Mouse (Mus musculus): ENCODE data around the gene Hist2h2ac. TPM values are rescaled to one million over a fixed set of nuclear protein-coding genes. Genes with fewer than 3 reads are reported as not detected.
"Not testable (repeated sequence)": the region's sequence is repeated elsewhere in the genome, so short reads cannot be mapped to it uniquely, and the experiment has no call there.

Gene Hist2h2ac
- polyA plus RNA-seq, 1 experiment from 2014 or later, result 0.99 TPM

- WGBS, result 86% methylated on average over 7 of the region's 7 CpGs
- Histone ChIP-seq H3K9me3 (replicated peaks; ENCODE audit: control insufficient read depth, low read length, poor library complexity, severe bottlenecking) (no peaks in the 10 kb centered on the region), H3K9ac (ENCODE audit: low read depth, low read length) (no peak overlapping the region), H3K4me2 (ENCODE audit: low read length) (peak overlapping the region; percentile 68; the same call in 1 of the 2 replicates), H3K36me3 (ENCODE audit: control insufficient read depth, insufficient read depth, low read length) (no peaks in the 10 kb centered on the region), H3K27me3 (ENCODE audit: control insufficient read depth, insufficient read depth, low read depth, low read length) (no peaks in the 10 kb centered on the region), H3K4me3 (ENCODE audit: low read depth, low read length) (no peak overlapping the region), H3K4me1 (ENCODE audit: control insufficient read depth, insufficient read depth, low read length) (peaks cover 18% of the 10 kb centered on the region), H3K27ac (ENCODE audit: low read length) (peak overlapping the region; percentile 93)
- ATAC-seq, result no peak
Measured at GRCm38 (mm10) chr3:96243921-96244572, 23.4 kb upstream of the Hist2h2ac start.

DNA sequence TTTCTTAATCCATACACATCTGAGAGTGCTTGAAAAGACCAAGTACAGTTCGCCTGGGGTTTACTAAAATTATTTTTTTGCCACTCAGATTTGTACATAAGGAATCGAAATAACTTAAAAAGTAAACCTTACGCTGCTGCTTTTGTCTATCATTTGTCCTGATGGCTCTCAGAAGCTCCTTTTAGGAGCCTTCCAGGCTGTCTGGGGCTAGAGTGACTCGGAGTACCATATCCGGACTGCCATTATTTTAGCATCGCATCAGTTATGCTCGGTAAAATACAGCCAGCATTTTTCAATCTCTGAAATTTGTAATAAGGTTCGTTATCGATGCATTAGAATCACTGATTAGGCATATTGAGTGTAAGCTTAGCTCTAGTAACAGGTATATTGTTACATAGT, 20.1 kb upstream of the Hist2h2ac start:
- Histone ChIP-seq H3K9ac (ENCODE audit: low read depth, low read length) (peak overlapping the region; percentile 58), H3K27me3 (ENCODE audit: control insufficient read depth, insufficient read depth, low read depth, low read length) (no peaks in the 10 kb centered on the region), H3K4me2 (ENCODE audit: low read length) (peak overlapping the region; percentile 56), H3K36me3 (ENCODE audit: control insufficient read depth, insufficient read depth, low read length) (no peaks in the 10 kb centered on the region), H3K4me3 (ENCODE audit: low read depth, low read length) (peak overlapping the region; percentile 34; the same call in 1 of the 2 replicates), H3K27ac (ENCODE audit: low read length) (peak overlapping the region; percentile 82), H3K9me3 (replicated peaks; ENCODE audit: control insufficient read depth, low read length, poor library complexity, severe bottlenecking) (no peaks in the 10 kb centered on the region), H3K4me1 (ENCODE audit: control insufficient read depth, insufficient read depth, low read length) (peaks cover 21% of the 10 kb centered on the region)
- ATAC-seq, result no peak
- WGBS, result 72% methylated on average over 9 of the region's 9 CpGs

GRCm38 (mm10) chr3:96239949-96240798, 19.5 kb upstream of the Hist2h2ac start, which contains the start of gene Hist2h2aa2:
TSS of gene Hist2h2aa2 (minus strand) at chr3:96240276.
- H3K4me2 ChIP-seq (ENCODE audit: low read length), result peak within 1 kb of the TSS; percentile 56
- 7% methylated on average over 16 of the region's 85 CpGs for WGBS
- H3K4me3 ChIP-seq (ENCODE audit: low read depth, low read length), result peak within 1 kb of the TSS; percentile 34
- H3K36me3 ChIP-seq (ENCODE audit: control insufficient read depth, insufficient read depth, low read length); H3K27me3 ChIP-seq (ENCODE audit: control insufficient read depth, insufficient read depth, low read depth, low read length); H3K9me3 ChIP-seq (replicated peaks; ENCODE audit: control insufficient read depth, low read length, poor library complexity, severe bottlenecking): not testable (repeated sequence)
- peak within 1 kb of the TSS; percentile 82 for H3K27ac ChIP-seq (ENCODE audit: low read length)
- ATAC-seq, result peak; percentile 90
- H3K4me1 ChIP-seq (ENCODE audit: control insufficient read depth, insufficient read depth, low read length), result peaks cover 21% of the 10 kb centered on the region
- H3K9ac ChIP-seq (ENCODE audit: low read depth, low read length), result peak within 1 kb of the TSS; percentile 58

- Histone ChIP-seq H3K9ac (ENCODE audit: low read depth, low read length) (0 out of 2 replicates have a peak within 1 kb of the TSS, but pooled peaks have one; percentile 41), H3K4me1 (ENCODE audit: control insufficient read depth, insufficient read depth, low read length) (peaks cover 15% of the 10 kb centered on the region), H3K4me2 (ENCODE audit: low read length) (peak within 1 kb of the TSS; percentile 45), H3K4me3 (ENCODE audit: low read depth, low read length) (peak within 1 kb of the TSS; percentile 33)
- not testable (repeated sequence) for H3K36me3 ChIP-seq (ENCODE audit: control insufficient read depth, insufficient read depth, low read length); H3K9me3 ChIP-seq (replicated peaks; ENCODE audit: control insufficient read depth, low read length, poor library complexity, severe bottlenecking); H3K27ac ChIP-seq (ENCODE audit: low read length); H3K27me3 ChIP-seq (ENCODE audit: control insufficient read depth, insufficient read depth, low read depth, low read length)
- peak; percentile 89 for ATAC-seq
- 0% methylated on average over 9 of the region's 68 CpGs for whole genome bisulfite sequencing
Measured at GRCm38 (mm10) chr3:96238954-96239793, 18.5 kb upstream of the Hist2h2ac start, which contains the start of gene Hist2h3c2. TSS of gene Hist2h3c2 (minus strand) at chr3:96239127.

DNA sequence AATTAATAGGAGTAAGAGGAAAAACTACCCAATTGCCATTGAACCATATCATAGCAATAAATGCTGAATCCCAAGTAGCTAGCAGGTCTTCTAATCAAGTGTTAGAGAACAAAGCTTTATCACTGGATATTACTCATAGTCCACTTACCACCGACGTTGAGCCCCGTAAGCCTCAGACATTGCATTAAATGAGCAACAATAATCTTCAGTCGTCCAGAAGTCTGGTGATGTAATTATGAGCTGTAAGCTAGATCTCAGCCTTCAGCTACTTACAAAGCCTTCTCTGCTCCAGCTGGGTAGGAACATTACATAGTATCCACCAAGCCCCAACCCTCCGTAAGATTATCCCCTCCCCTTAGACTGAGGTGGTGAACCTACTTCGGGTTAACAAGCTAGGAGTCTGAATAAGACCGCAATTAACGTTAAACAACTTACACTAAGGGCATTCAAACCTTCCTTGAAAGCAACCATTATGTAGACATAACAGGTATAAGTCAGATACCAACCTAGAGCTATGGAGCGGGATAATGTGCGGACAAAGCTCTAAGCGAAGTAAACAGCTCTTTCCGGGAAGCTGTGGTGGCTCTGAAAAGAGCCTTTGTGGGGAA, 17.3 kb upstream of the Hist2h2ac start:
- Histone ChIP-seq H3K27me3 (ENCODE audit: control insufficient read depth, insufficient read depth, low read depth, low read length) (no peaks in the 10 kb centered on the region), H3K4me3 (ENCODE audit: low read depth, low read length) (peak overlapping the region; percentile 24), H3K4me1 (ENCODE audit: control insufficient read depth, insufficient read depth, low read length) (peaks cover 13% of the 10 kb centered on the region), H3K9me3 (replicated peaks; ENCODE audit: control insufficient read depth, low read length, poor library complexity, severe bottlenecking) (no peaks in the 10 kb centered on the region), H3K27ac (ENCODE audit: low read length) (no peak overlapping the region), H3K36me3 (ENCODE audit: control insufficient read depth, insufficient read depth, low read length) (no peaks in the 10 kb centered on the region), H3K9ac (ENCODE audit: low read depth, low read length) (0 out of 2 replicates have a peak overlapping the region, but pooled peaks have one; percentile 21), H3K4me2 (ENCODE audit: low read length) (peak overlapping the region; percentile 45)
- ATAC-seq, result no peak
- 1% methylated on average over 12 of the region's 12 CpGs for WGBS

- Histone ChIP-seq H3K9ac (ENCODE audit: low read depth, low read length) (no peak overlapping the region), H3K27ac (ENCODE audit: low read length) (no peak overlapping the region), H3K36me3 (ENCODE audit: control insufficient read depth, insufficient read depth, low read length) (no peaks in the 10 kb centered on the region), H3K9me3 (replicated peaks; ENCODE audit: control insufficient read depth, low read length, poor library complexity, severe bottlenecking) (no peaks in the 10 kb centered on the region), H3K4me2 (ENCODE audit: low read length) (peak overlapping the region; percentile 45), H3K4me1 (ENCODE audit: control insufficient read depth, insufficient read depth, low read length) (peaks cover 13% of the 10 kb centered on the region), H3K4me3 (ENCODE audit: low read depth, low read length) (no peak overlapping the region), H3K27me3 (ENCODE audit: control insufficient read depth, insufficient read depth, low read depth, low read length) (no peaks in the 10 kb centered on the region)
- ATAC-seq, result no peak
- WGBS, result 26% methylated on average over 7 of the region's 7 CpGs
Measured at GRCm38 (mm10) chr3:96237335-96237903, 16.7 kb upstream of the Hist2h2ac start.

GRCm38 (mm10) chr3:96236834-96237334, 16.2 kb upstream of the Hist2h2ac start:
- Histone ChIP-seq H3K27ac (ENCODE audit: low read length) (no peak overlapping the region), H3K9me3 (replicated peaks; ENCODE audit: control insufficient read depth, low read length, poor library complexity, severe bottlenecking) (no peaks in the 10 kb centered on the region), H3K27me3 (ENCODE audit: control insufficient read depth, insufficient read depth, low read depth, low read length) (no peaks in the 10 kb centered on the region), H3K9ac (ENCODE audit: low read depth, low read length) (no peak overlapping the region), H3K36me3 (ENCODE audit: control insufficient read depth, insufficient read depth, low read length) (no peaks in the 10 kb centered on the region), H3K4me2 (ENCODE audit: low read length) (no peak overlapping the region), H3K4me3 (ENCODE audit: low read depth, low read length) (no peak overlapping the region), H3K4me1 (ENCODE audit: control insufficient read depth, insufficient read depth, low read length) (peaks cover 13% of the 10 kb centered on the region)
- no peak for ATAC-seq
- WGBS, result 90% methylated on average over 4 of the region's 4 CpGs

- peaks cover 11% of the 10 kb centered on the region for H3K4me1 ChIP-seq (ENCODE audit: control insufficient read depth, insufficient read depth, low read length)
- no peak overlapping the region for H3K27ac ChIP-seq (ENCODE audit: low read length)
- no peaks in the 10 kb centered on the region for H3K36me3 ChIP-seq (ENCODE audit: control insufficient read depth, insufficient read depth, low read length)
- no peak overlapping the region for H3K4me3 ChIP-seq (ENCODE audit: low read depth, low read length)
- no peaks in the 10 kb centered on the region for H3K9me3 ChIP-seq (replicated peaks; ENCODE audit: control insufficient read depth, low read length, poor library complexity, severe bottlenecking)
- no peak for ATAC-seq
- no peak overlapping the region for H3K4me2 ChIP-seq (ENCODE audit: low read length)
- H3K27me3 ChIP-seq (ENCODE audit: control insufficient read depth, insufficient read depth, low read depth, low read length), result no peaks in the 10 kb centered on the region
- no peak overlapping the region for H3K9ac ChIP-seq (ENCODE audit: low read depth, low read length)
- WGBS, result 72% methylated on average over 3 of the region's 3 CpGs
Measured at GRCm38 (mm10) chr3:96235836-96236235, 15.2 kb upstream of the Hist2h2ac start.
